Mouse (Mus musculus): Measurements from ENCODE around the gene Gga1. TPM values are rescaled to one million over a fixed set of nuclear protein-coding genes. Genes with fewer than 3 reads are reported as not detected.

Gene Gga1
- polyA plus RNA-seq, 1 experiment: 180 TPM

DNA sequence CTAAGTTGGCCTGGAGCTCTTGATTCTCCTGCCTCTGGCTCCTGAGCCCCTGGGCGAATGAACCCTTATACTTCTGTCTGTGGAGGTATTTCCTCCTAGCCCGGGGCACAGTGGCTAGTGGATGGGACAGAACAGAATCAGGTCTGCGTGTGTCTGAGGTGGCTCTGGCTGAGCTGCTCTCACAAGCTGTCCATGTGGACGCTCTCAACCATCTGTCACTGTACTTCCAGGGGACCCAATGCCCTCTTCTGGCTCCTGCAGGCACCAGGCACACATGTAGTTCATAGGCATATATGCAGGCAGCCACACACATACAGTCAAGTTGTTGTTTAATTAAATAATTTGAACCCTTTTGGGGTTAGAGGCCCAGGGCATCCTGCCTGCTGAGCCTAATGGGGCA, 17.7 kb upstream of the Gga1 start:
- no peak for TF ChIP-seq GATA1 (IDR thresholded peaks at IDR 0.05; ENCODE audit: low read length)

DNA sequence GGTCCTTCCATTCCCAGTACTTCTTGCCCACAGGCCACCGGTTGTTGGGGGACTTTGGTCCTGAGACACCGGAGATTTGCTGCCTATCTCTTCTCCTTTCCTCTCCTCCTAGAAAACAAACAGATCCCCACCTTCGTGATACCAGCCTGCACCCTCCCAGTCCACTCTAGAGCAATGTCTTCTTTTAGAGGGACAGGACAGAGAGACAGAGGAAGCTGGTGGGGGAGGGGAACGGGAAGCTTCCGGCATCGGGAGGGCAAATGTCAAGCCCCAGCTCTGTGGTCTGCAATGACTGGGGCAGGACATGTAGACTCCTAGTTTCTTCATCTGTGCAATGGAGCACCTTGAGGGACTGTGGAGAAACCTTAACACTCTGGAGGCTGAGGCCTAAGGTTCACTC, 17.3 kb upstream of the Gga1 start:
- no peak for TF ChIP-seq GATA1 (IDR thresholded peaks at IDR 0.05; ENCODE audit: low read length)

DNA sequence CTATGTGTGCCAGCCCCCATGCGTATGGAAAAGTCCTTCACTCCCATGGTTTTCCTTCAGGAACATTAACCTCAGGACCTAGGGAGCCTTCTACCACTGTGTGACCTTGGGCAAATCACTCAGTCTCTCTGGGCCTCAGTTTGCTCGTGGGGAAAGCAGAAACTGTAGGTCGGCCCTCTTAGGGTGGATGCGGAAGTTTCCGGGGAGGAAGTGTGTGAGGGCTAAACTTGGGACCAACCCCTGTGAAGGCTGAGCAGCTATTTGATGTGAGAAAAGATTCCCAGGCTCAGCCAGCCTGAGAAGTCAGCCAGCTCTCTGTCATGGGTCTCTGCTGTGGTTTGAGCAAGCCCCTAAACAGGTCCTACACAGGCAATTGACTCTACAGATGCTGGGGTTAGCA, 14.7 kb upstream of the Gga1 start:
- no peak for TF ChIP-seq GATA1 (IDR thresholded peaks at IDR 0.05; ENCODE audit: low read length)

- no peak for TF ChIP-seq GATA1 (IDR thresholded peaks at IDR 0.05; ENCODE audit: low read length)
Measured at GRCm38 (mm10) chr15:78863154-78863553, 13.8 kb upstream of the Gga1 start.

DNA sequence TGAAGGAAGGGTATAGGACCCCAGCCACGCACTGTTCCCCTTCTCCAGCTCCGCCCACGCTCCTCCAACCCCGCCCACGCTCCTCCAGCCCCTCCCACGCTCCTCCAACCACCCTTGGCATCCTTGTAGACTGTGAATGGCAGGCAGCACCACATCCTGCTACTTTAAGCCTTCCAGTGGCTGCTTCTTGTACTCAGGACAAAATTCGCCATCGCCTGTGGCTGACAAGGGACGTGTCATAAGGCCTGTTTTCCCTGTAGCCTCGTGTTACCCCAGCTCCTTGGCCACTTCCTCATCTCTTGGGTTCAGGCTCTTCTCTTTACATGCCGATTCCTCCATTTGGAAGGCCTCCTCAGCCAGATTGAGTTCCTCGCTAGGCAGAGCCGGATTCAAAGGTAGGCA, 13.1 kb upstream of the Gga1 start:
- no peak for TF ChIP-seq GATA1 (IDR thresholded peaks at IDR 0.05; ENCODE audit: low read length)

DNA sequence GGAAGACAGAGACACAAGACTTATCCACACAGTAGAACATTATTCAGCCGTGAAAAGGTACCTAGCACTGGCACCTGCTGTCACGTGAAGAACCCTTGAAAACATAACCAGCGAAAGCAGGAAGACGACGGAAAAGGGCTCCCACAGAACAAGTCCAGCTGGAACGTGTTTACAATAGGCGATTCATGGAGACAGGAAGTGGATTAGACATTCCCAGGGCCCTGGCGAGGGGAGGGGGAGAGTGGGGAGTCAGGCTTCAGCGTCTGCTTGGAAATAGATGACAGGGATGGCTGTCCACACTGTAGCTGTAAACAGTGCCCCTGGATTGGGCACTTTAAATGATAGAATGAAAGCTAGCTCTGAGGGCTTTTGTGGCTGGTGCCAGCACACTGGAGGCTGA, 8.6 kb upstream of the Gga1 start:
- TF ChIP-seq GATA1 (IDR thresholded peaks at IDR 0.05; ENCODE audit: low read length): no peak

DNA sequence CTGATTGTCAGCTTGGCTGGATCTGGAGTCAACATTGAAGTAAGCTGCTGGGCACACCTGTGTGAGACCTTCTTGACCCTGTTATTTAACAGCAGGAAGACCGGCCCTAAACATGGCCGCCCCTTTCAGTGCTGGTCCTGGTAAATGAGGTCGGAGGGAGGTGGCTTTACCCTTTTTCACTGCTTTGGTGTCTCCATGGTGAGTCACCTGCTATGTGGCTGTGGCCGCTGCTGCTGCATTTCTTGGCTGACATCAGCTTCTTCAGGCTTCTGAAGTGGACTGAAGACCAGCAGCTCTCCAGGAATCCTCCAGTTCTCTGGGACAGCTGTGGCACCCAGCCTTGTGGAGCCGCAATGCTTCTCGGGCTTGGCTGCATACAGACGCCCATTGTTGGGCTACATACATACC, 8.2 kb upstream of the Gga1 start:
- TF ChIP-seq GATA1 (IDR thresholded peaks at IDR 0.05; ENCODE audit: low read length): no peak

DNA sequence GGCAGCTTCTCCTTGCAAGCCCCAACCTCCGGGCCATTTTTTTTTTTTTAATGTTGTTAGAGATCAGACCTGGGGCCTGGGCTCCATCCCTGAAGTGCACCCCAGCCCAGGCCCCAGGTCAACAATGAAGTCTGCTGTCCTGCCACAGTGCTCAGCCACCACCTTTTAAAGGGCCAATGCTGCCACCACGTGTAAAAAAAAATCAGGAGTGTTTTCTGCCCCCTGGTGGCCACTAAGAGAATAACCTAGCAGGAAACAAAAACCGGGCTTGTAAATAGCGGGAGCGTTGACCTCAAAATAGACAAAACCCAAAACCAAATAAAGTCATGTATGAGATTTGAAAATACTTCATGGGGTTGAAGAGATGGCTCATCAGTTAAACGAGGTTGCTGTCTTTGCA, 7.2 kb upstream of the Gga1 start:
- TF ChIP-seq GATA1 (IDR thresholded peaks at IDR 0.05; ENCODE audit: low read length): no peak

DNA sequence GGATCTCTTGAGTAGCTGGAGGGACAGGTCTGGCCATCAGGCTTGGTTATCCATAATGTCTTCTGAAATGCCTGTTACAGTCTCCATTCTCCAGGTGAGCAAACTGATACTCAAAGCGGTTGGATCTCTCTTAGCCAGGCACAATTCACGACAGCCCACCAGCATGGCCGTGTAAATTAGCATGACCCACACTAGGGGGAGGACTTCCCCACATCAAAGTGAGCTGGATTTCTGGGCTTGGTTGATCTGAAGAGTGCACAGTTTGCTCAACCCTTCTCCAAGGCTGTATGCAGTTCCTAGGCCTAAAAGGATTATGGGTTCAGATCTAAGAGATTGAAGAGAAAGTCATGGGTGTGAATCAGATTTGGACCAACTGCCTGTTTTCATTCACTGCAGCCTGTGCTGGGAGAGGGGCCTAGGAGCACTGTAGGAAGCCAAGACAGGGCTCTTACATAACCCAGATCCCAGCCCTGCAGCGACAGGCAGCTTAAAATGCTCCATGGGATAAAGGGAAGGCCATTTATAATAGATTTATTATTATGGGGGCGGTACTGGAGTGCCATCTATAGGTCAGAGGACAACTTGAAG, 4.9 kb upstream of the Gga1 start:
- no peak for TF ChIP-seq GATA1 (IDR thresholded peaks at IDR 0.05; ENCODE audit: low read length)

DNA sequence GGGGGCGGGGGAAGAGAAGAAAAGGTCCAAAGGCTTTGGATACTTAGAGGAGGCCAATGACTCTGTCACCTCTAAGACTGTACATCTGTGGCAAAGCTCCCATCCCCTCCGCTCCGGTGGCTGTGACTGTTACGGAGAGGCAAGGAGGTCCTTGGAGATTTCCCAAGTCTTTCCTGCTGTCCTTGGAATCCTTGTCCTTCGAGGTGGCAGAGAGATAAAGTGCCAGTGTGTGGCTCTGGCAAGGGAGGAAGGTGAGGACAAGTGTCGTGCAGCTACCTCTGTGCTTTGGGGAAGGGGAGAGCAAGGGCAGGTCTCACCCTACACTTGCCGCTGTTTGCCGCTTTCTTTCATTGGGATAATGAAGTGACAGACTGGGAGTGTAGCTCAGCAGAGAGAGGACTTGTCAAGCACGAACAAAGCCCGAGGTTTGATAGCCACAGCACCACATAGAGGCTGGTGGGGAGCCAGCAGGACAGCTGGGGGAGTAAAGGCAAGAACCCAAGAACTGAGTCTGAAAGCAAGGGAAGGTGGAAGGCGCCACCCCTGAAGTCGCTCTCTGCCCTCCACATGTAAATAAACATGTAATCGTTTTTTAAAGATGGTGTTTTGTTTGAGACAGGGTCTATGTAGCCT, 3.1 kb upstream of the Gga1 start:
- no peak for TF ChIP-seq GATA1 (IDR thresholded peaks at IDR 0.05; ENCODE audit: low read length)

DNA sequence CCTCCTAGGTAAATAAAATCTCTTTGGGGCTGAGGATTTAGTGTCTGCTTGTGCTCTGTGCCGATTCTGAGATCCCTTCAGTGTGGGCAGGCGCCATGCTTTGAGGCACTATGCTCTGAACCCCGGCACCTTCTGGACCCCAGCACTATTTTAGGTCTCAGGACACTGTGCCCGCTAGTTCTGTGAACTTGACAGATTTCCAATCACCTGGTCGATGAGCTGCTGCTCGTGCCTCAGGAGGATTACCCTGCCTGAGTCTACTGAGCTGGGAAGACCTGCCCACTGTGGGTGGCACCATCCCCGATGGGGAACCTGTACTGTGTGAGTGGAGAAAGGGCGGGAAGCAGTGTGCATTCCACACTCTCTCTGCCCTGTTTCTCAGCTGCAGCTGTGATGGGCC, 2.0 kb upstream of the Gga1 start:
- TF ChIP-seq GATA1 (IDR thresholded peaks at IDR 0.05; ENCODE audit: low read length): no peak

GRCm38 (mm10) chr15:78875537-78875936, 1.5 kb upstream of the Gga1 start:
- no peak for TF ChIP-seq GATA1 (IDR thresholded peaks at IDR 0.05; ENCODE audit: low read length)

GRCm38 (mm10) chr15:78876258-78876696, 713 bp upstream of the Gga1 start:
- no peak for TF ChIP-seq GATA1 (IDR thresholded peaks at IDR 0.05; ENCODE audit: low read length)

DNA sequence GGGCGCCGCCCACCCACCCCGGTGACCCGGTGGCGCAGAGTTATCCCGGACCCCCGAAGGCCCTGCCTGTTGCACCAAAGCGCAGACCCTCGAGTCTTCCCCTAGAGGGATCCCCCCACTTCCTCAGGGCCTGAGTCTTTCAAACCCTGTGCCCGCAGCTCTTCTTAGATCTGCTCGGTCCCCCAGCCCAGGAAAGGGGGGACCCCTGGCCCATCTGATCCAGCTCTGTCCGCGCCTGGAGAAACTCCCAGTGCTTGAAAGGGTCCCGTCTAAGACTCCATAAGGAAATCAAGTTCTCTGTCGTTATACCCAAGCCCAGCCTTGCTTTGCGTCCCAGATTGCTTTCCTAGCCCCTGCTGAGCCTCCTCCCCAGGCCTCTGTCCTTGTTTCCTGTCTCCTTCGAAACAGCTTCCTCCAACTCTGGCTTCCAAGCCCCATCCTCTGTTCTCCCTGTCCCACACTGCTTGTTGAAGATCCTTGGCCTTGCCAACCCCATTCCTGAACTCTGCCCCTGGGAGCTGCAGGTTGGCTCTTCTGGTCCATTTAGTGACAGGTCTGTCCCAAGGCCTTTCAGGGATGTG, 910 bp downstream of the Gga1 start:
- TF ChIP-seq GATA1 (IDR thresholded peaks at IDR 0.05; ENCODE audit: low read length): no peak

DNA sequence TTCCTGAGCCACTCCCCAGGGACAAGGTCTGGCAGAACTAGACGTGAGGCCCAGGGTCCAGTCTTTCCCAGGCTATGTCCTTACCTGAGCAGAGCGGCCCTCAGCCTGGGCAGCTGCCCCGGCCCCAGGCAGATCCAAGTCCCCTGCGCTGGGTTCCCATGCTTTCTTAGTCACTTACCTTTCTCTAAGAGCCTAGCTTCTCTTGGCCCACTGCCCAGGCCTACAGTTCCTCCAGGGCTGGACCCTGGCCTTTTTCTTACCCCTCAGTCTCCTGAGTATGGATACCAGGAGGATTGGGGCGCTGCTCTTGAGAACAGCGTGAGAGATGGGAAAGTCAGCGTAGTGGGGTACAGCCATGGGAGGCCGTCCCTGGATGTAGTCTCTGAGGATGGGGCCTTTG, 3.4 kb downstream of the Gga1 start:
- TF ChIP-seq GATA1 (IDR thresholded peaks at IDR 0.05; ENCODE audit: low read length): no peak

GRCm38 (mm10) chr15:78881828-78882227, 4.8 kb downstream of the Gga1 start:
- TF ChIP-seq GATA1 (IDR thresholded peaks at IDR 0.05; ENCODE audit: low read length): no peak

DNA sequence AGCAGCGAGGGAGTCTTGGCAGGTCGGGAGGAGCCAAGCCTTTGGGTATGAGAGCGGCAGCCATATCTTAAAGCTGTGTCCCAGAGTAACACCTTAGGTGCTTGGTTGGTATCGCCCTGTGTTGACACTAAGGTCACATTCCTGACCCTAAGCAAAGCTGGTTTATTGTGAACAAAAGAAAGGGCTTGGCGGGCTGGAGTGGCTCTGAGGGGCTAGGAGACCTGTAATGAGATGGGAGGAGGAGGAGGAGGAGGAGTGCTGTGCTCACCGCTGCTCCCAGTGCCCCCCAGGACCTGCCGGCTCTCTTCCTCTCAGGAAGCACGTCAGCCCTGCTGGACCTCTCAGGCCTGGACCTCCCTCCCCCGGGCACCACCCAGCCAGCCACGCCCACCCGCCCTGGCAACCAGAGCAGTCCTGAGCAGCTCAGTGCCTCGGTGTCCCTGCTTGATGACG, 12.4 kb downstream of the Gga1 start:
- TF ChIP-seq GATA1 (IDR thresholded peaks at IDR 0.05; ENCODE audit: low read length): no peak

All from G1E-ER4 (cell line).